Mouse (Mus musculus): ENCODE measurements at regions not wholly inside any gene's neighbourhood (a gene's known extent, or its start where the extent isn't known, plus 50 kb on each side); places are given as distances from the start of the nearest gene placed in this dataset.

DNA sequence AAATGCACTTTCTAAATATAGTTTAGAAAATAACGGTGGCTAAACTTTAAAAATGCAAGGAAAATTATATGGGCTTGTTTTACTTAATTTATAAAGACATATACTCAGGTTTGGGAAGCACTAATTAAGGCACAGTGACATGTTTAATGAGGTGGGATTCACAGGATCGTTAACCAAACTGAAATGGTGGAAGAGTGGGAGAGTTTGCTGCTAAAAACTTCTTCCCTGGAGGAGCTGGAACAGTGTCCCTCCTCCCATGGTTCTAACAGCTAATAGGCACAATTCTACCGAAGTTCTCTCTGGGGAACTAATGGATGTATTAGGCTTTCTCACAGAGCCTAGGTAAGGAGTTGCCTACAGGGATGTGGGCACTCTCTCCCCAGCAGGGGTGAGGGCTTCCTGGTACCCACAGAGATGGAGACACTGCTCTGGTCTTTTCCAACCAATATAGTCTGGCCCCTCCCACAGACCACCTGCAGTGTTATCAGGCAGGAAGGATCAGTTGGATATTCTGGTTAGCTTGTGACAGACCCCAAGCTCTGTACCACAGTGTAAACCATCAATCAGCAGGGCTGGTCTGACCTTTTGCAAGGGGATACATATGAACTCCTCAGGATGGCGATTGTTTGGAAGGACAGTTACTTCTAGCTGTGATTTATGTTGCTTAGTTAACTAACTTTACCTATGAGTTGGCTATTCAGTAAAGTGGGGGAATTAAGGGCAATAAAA, 309.0 kb upstream of the Zic4 start:
- Histone ChIP-seq H3K4me1 (replicated peaks; ENCODE audit: control insufficient read depth, insufficient read depth, low read length) (no peaks in the 10 kb centered on the region), H3K4me2 (replicated peaks; ENCODE audit: low read depth, low read length) (no peak overlapping the region), H3K27me3 (ENCODE audit: control insufficient read depth, insufficient read depth, low read length) (no peaks in the 10 kb centered on the region), H3K9ac (ENCODE audit: low read depth, low read length) (no peak overlapping the region), H3K27ac (ENCODE audit: low read depth, low read length) (no peak overlapping the region), H3K4me3 (ENCODE audit: low read depth, low read length) (no peak overlapping the region), H3K9me3 (ENCODE audit: control insufficient read depth, low read length) (no peaks in the 10 kb centered on the region), H3K36me3 (ENCODE audit: control insufficient read depth, insufficient read depth, low read length) (no peaks in the 10 kb centered on the region)
- WGBS, result 68% methylated on average over 4 of the region's 4 CpGs
- ATAC-seq (ENCODE audit: low FRiP score) (0 out of 2 replicates have a peak, but pooled peaks have one; percentile 30), DNase-seq (ENCODE audit: low spot score) (no peak)

DNA sequence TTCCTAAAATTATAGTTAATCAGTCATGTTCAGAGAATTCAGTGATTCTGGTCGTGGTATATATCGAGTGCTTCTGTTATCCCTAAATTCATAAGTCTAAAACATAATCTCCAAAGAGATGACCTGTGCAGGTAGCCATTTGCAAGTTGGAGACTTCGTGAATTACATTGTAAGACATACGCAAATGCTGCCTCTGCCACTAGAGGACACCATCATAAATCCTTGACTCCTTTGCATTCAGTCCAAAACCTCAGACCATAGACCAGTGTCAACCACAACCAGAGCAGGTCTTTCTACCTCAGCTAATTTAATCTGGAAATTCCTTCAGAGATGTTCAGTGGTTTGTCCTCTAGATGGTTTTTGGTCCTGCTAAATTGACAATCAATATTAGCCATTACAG, 302.8 kb upstream of the Zic4 start:
- H3K27me3 ChIP-seq (ENCODE audit: control insufficient read depth, insufficient read depth, low read length), result no peaks in the 10 kb centered on the region
- no peak overlapping the region for H3K9ac ChIP-seq (ENCODE audit: low read depth, low read length)
- no peak overlapping the region for H3K4me3 ChIP-seq (ENCODE audit: low read depth, low read length)
- H3K9me3 ChIP-seq (ENCODE audit: control insufficient read depth, low read length), result no peaks in the 10 kb centered on the region
- H3K4me2 ChIP-seq (replicated peaks; ENCODE audit: low read depth, low read length), result no peak overlapping the region
- DNase-seq (ENCODE audit: low spot score), result no peak
- no peak overlapping the region for H3K27ac ChIP-seq (ENCODE audit: low read depth, low read length)
- H3K36me3 ChIP-seq (ENCODE audit: control insufficient read depth, insufficient read depth, low read length), result no peaks in the 10 kb centered on the region
- H3K4me1 ChIP-seq (replicated peaks; ENCODE audit: control insufficient read depth, insufficient read depth, low read length), result no peaks in the 10 kb centered on the region
- WGBS, result 83% methylated on average over 4 of the region's 4 CpGs
- no peak for ATAC-seq (ENCODE audit: low FRiP score)

DNA sequence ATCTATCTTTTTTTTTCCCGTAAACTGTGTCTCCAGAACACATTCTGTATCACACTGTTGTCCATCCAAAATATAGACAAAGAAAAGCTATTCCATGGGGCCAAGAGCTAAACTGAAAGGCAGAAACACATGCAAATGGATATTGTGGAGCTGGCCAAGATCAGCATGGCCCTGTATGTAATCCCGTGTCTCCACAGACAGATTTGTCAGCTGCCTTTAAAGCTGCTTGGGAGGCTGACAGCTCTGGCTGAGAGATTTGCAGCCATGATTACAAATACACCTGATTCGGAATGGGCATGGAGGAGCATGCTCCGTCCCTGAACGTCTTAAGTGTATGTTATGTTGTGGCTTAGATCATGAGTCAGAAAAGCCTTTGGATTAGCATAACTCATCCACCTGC, 292.7 kb upstream of the Zic4 start:
- H3K27me3 ChIP-seq (ENCODE audit: control insufficient read depth, insufficient read depth, low read length), result no peaks in the 10 kb centered on the region
- 86% methylated on average over 5 of the region's 5 CpGs for WGBS
- no peak overlapping the region for H3K9ac ChIP-seq (ENCODE audit: low read depth, low read length)
- H3K4me2 ChIP-seq (replicated peaks; ENCODE audit: low read depth, low read length), result no peak overlapping the region
- H3K4me3 ChIP-seq (ENCODE audit: low read depth, low read length), result no peak overlapping the region
- no peaks in the 10 kb centered on the region for H3K4me1 ChIP-seq (replicated peaks; ENCODE audit: control insufficient read depth, insufficient read depth, low read length)
- no peaks in the 10 kb centered on the region for H3K9me3 ChIP-seq (ENCODE audit: control insufficient read depth, low read length)
- H3K36me3 ChIP-seq (ENCODE audit: control insufficient read depth, insufficient read depth, low read length), result no peaks in the 10 kb centered on the region
- no peak overlapping the region for H3K27ac ChIP-seq (ENCODE audit: low read depth, low read length)
- DNase-seq (ENCODE audit: low spot score), result no peak
- no peak for ATAC-seq (ENCODE audit: low FRiP score)

DNA sequence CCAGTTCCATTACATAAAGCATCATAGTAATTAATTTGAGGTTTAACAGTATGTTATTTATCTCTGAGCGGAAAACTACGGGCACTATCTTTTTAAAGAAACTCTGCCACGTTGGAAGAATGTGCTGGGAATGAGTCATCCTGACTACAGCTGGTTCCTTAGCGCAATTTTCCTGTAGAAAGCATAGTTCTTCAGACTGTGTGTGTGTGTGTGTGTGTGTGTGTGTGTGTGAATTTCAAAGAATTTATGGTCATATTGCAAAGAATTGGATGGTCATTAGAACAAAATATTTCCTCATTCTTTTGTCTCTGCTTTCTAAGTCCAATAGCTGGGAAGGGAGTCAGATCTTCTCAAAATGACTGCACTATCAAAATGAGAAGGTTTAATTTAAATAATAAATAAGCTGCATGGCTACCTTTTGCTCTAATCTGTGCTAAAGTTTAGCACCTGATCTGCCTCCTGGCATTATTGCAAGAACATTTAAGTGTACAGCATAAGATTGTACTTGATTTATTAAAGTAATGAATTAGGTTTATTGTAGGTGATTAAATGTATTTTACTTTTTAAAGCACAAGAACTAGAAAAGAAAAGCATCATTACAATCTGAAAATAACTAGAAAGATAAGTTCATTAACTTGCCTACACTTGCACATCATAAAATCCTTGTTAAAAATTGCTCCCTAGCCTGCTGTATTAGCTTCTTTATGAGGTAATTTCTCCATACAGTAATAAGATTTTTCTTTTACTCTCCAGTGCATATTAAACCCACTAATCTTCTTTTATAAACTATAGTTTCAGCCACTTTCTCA, 288.6 kb upstream of the Zic4 start:
- Histone ChIP-seq H3K36me3 (ENCODE audit: control insufficient read depth, insufficient read depth, low read length) (no peaks in the 10 kb centered on the region), H3K27me3 (ENCODE audit: control insufficient read depth, insufficient read depth, low read length) (no peaks in the 10 kb centered on the region), H3K27ac (ENCODE audit: low read depth, low read length) (no peak overlapping the region), H3K4me2 (replicated peaks; ENCODE audit: low read depth, low read length) (no peak overlapping the region), H3K9me3 (ENCODE audit: control insufficient read depth, low read length) (no peaks in the 10 kb centered on the region), H3K4me3 (ENCODE audit: low read depth, low read length) (no peak overlapping the region), H3K4me1 (replicated peaks; ENCODE audit: control insufficient read depth, insufficient read depth, low read length) (no peaks in the 10 kb centered on the region), H3K9ac (ENCODE audit: low read depth, low read length) (no peak overlapping the region)
- WGBS, result 76% methylated on average over 4 of the region's 4 CpGs
- DNase-seq (ENCODE audit: low spot score) (no peak), ATAC-seq (ENCODE audit: low FRiP score) (no peak)

DNA sequence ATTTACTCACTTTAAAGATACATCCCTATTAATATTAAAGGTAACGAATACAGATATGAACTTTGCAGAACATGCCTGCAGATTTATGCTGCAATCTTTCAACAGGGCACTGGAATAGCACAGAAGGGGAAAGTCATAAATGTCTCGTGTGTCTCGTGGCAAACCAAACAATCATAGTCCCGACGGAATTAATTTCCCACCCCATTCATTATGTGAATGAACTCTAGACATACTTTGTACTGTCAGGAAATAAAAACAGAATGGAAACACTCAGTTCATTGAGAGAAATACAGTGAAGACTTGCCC, 288.1 kb upstream of the Zic4 start:
- WGBS, result 66% methylated on average over 5 of the region's 5 CpGs

DNA sequence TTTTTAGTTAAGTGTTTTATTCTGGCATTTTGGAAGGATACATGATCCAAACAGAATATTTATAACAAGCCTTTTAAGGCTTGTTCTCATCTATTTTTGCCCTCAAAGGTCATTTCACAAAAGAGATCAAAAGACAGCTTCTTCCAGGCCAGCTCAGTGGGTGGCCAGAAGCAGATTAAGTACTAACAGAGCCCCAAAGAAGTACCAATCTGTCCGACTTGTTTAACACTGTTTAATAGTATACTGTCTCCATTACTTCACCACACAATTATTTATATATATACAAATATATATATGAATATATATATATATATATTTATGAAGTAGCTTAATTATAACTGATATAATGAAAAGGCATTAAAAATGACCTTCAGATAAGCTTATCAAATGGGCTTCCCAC, 284.7 kb upstream of the Zic4 start:
- Histone ChIP-seq H3K4me2 (replicated peaks; ENCODE audit: low read depth, low read length) (no peak overlapping the region), H3K36me3 (ENCODE audit: control insufficient read depth, insufficient read depth, low read length) (no peaks in the 10 kb centered on the region), H3K4me1 (replicated peaks; ENCODE audit: control insufficient read depth, insufficient read depth, low read length) (no peaks in the 10 kb centered on the region), H3K9me3 (ENCODE audit: control insufficient read depth, low read length) (no peaks in the 10 kb centered on the region), H3K4me3 (ENCODE audit: low read depth, low read length) (no peak overlapping the region), H3K9ac (ENCODE audit: low read depth, low read length) (no peak overlapping the region), H3K27me3 (ENCODE audit: control insufficient read depth, insufficient read depth, low read length) (no peaks in the 10 kb centered on the region), H3K27ac (ENCODE audit: low read depth, low read length) (no peak overlapping the region)
- 24% methylated on average over 1 of the region's 1 CpGs for WGBS
- ATAC-seq (ENCODE audit: low FRiP score), result no peak
- DNase-seq (ENCODE audit: low spot score), result no peak

More for the DNA sequence above, 288.1 kb upstream of the Zic4 start:
- Histone ChIP-seq H3K4me2 (replicated peaks; ENCODE audit: low read depth, low read length) (no peak overlapping the region), H3K9ac (ENCODE audit: low read depth, low read length) (no peak overlapping the region), H3K4me1 (replicated peaks; ENCODE audit: control insufficient read depth, insufficient read depth, low read length) (no peaks in the 10 kb centered on the region), H3K27me3 (ENCODE audit: control insufficient read depth, insufficient read depth, low read length) (no peaks in the 10 kb centered on the region), H3K9me3 (ENCODE audit: control insufficient read depth, low read length) (no peaks in the 10 kb centered on the region), H3K4me3 (ENCODE audit: low read depth, low read length) (no peak overlapping the region), H3K36me3 (ENCODE audit: control insufficient read depth, insufficient read depth, low read length) (no peaks in the 10 kb centered on the region), H3K27ac (ENCODE audit: low read depth, low read length) (no peak overlapping the region)
- ATAC-seq (ENCODE audit: low FRiP score) (no peak), DNase-seq (ENCODE audit: low spot score) (no peak)

DNA sequence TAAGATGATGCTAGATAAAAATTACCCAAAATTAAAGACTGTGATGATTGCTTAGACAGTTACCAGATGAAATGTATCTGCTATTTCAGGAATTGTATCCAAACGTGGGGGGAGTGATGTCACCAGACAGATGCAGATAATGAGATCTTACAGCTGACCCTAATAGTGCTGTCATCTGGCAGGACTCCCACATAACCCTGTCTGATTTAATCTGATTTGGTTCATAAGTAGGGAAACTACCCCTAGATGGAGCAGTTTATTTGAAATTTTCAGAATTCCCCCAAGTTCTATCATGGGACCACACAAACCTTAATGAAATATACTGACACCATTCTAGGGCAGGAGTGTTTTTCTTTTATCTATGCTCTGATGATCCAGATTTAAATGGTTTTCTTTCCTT, 278.4 kb upstream of the Zic4 start:
- Histone ChIP-seq H3K9ac (ENCODE audit: low read depth, low read length) (no peak overlapping the region), H3K4me2 (replicated peaks; ENCODE audit: low read depth, low read length) (no peak overlapping the region), H3K36me3 (ENCODE audit: control insufficient read depth, insufficient read depth, low read length) (no peaks in the 10 kb centered on the region), H3K27me3 (ENCODE audit: control insufficient read depth, insufficient read depth, low read length) (no peaks in the 10 kb centered on the region), H3K4me1 (replicated peaks; ENCODE audit: control insufficient read depth, insufficient read depth, low read length) (no peaks in the 10 kb centered on the region), H3K4me3 (ENCODE audit: low read depth, low read length) (no peak overlapping the region), H3K9me3 (ENCODE audit: control insufficient read depth, low read length) (no peaks in the 10 kb centered on the region), H3K27ac (ENCODE audit: low read depth, low read length) (no peak overlapping the region)
- 54% methylated on average over 1 of the region's 1 CpGs for WGBS
- ATAC-seq (ENCODE audit: low FRiP score) (no peak), DNase-seq (ENCODE audit: low spot score) (no peak)

DNA sequence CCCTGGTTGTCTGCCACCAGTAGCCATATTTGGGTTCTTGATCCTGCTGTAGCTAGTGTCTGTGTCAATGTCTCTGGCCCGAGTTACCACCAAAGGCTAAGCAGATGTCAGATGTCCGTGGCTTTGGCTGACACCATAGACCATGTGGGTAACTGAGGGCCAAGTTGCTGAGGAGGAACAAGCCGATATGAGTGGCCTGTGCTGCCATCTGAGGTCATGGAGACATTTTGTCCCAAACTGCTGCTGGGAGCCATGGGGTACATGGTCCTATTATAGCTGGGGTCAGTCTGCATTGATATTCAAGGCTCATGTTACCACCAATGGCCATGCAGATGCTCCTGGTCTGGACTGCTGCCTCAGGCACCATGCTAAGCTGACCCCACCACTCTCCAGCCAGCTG, 276.3 kb upstream of the Zic4 start:
- H3K36me3 ChIP-seq (ENCODE audit: control insufficient read depth, insufficient read depth, low read length), result no peaks in the 10 kb centered on the region
- no peak for ATAC-seq (ENCODE audit: low FRiP score)
- DNase-seq (ENCODE audit: low spot score), result no peak
- H3K4me1 ChIP-seq (replicated peaks; ENCODE audit: control insufficient read depth, insufficient read depth, low read length), result no peaks in the 10 kb centered on the region
- H3K4me2 ChIP-seq (replicated peaks; ENCODE audit: low read depth, low read length), result no peak overlapping the region
- no peak overlapping the region for H3K4me3 ChIP-seq (ENCODE audit: low read depth, low read length)
- no peaks in the 10 kb centered on the region for H3K27me3 ChIP-seq (ENCODE audit: control insufficient read depth, insufficient read depth, low read length)
- no peak overlapping the region for H3K9ac ChIP-seq (ENCODE audit: low read depth, low read length)
- no peaks in the 10 kb centered on the region for H3K9me3 ChIP-seq (ENCODE audit: control insufficient read depth, low read length)
- no peak overlapping the region for H3K27ac ChIP-seq (ENCODE audit: low read depth, low read length)
- 79% methylated on average over 3 of the region's 3 CpGs for WGBS

DNA sequence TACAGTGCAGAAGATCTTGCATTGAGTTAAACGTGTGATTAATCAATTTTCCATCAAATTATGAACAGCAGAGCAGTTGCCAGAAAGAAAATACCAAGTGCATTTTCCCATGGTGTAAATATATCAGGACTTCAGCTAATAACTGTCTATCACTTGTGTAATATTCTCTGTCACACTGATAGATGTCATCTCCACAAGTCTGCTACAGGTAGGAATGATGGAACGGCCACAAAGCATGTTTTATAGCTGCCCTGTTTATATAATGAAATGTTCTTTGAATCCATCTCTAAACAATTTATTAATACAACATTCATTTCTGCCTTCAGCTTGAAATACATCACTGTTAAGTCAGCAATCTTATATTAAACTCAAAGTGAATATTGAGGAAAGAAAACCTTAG, 272.9 kb upstream of the Zic4 start:
- Histone ChIP-seq H3K9ac (ENCODE audit: low read depth, low read length) (no peak overlapping the region), H3K27me3 (ENCODE audit: control insufficient read depth, insufficient read depth, low read length) (no peaks in the 10 kb centered on the region), H3K9me3 (ENCODE audit: control insufficient read depth, low read length) (no peaks in the 10 kb centered on the region), H3K4me1 (replicated peaks; ENCODE audit: control insufficient read depth, insufficient read depth, low read length) (no peaks in the 10 kb centered on the region), H3K36me3 (ENCODE audit: control insufficient read depth, insufficient read depth, low read length) (no peaks in the 10 kb centered on the region), H3K4me2 (replicated peaks; ENCODE audit: low read depth, low read length) (no peak overlapping the region), H3K27ac (ENCODE audit: low read depth, low read length) (no peak overlapping the region), H3K4me3 (ENCODE audit: low read depth, low read length) (no peak overlapping the region)
- no peak for DNase-seq (ENCODE audit: low spot score)
- ATAC-seq (ENCODE audit: low FRiP score), result no peak; the same call in 1 of the 2 replicates
- 61% methylated on average over 2 of the region's 2 CpGs for WGBS
